Mouse (Mus musculus) C2C12 (cell line): ENCODE results near the gene Ecsit.

Source experiments
- CEBPB ChIP-seq: IDR thresholded peaks from one replicate; pipeline ENCODE4 v1.6.1; 2011; ENCODE audit warnings: low read depth, mild to moderate bottlenecking, control low read depth, moderate library complexity
- CTCF ChIP-seq: IDR thresholded peaks from one replicate; pipeline ENCODE4 v1.5.1; 2011; ENCODE audit not compliant: control insufficient read depth, insufficient read depth, insufficient read length
- FOSL1 ChIP-seq: IDR thresholded peaks from one replicate; pipeline ENCODE4 v1.8.0; 2011; ENCODE audit warnings: mild to moderate bottlenecking, low read length; ENCODE audit not compliant: poor library complexity, insufficient read depth, severe bottlenecking
- MAX ChIP-seq: IDR thresholded peaks from one replicate; pipeline ENCODE4 v1.6.1; 2011; ENCODE audit warnings: mild to moderate bottlenecking, control low read depth
- MYOD1 ChIP-seq: IDR thresholded peaks from one replicate; pipeline ENCODE4 v1.6.1; 2011; ENCODE audit warnings: low read depth; ENCODE audit not compliant: control insufficient read depth, insufficient read length
- MYOG ChIP-seq: IDR thresholded peaks from one replicate; pipeline ENCODE4 v1.6.1; 2011; ENCODE audit not compliant: control insufficient read depth, insufficient read length; ENCODE audit errors: extremely low read depth
- USF1 ChIP-seq: IDR thresholded peaks from one replicate; pipeline ENCODE4 v1.6.1; 2011; ENCODE audit warnings: low read depth, mild to moderate bottlenecking, control low read depth, moderate library complexity

DNA sequence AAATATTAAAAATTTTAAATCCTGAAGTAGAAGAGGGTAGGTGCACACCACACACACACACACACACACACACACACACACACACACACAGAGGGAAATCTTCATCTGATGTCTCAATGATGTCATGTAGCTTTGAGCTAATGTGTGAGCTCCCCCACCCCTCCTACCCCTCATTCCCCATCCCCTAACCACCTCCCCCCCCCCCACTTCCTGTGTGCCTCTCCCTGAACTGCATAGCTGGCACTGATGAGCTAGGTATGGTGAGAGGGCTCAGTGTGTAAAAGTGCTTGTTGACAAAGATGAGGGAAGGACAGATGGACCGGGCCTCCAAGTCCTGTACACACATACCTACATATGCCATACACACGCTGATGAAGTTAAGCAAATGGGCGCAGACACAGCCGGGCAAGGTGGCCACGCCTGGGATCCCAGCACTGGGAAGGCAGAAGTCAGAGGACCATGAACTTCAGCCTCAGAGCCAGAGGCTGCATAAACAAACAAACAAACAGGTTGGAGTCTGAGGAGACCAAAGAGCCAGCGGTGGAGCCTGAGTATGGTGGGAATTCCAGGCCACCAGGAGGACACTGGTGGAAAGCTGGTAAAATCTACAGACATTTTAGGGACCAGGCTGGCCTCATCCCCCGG, 49.1 kb upstream of the Ecsit start:
- TF ChIP-seq CTCF, result no peak
- TF ChIP-seq MAX, result no peak
- no peak for TF ChIP-seq USF1
- TF ChIP-seq MYOD1, result no peak
- no peak for TF ChIP-seq CEBPB
- no peak for TF ChIP-seq MYOG
- TF ChIP-seq FOSL1, result no peak
